Comparison of ENCODE assay signal across 8 mouse cellular contexts in the genomic region with DNA sequence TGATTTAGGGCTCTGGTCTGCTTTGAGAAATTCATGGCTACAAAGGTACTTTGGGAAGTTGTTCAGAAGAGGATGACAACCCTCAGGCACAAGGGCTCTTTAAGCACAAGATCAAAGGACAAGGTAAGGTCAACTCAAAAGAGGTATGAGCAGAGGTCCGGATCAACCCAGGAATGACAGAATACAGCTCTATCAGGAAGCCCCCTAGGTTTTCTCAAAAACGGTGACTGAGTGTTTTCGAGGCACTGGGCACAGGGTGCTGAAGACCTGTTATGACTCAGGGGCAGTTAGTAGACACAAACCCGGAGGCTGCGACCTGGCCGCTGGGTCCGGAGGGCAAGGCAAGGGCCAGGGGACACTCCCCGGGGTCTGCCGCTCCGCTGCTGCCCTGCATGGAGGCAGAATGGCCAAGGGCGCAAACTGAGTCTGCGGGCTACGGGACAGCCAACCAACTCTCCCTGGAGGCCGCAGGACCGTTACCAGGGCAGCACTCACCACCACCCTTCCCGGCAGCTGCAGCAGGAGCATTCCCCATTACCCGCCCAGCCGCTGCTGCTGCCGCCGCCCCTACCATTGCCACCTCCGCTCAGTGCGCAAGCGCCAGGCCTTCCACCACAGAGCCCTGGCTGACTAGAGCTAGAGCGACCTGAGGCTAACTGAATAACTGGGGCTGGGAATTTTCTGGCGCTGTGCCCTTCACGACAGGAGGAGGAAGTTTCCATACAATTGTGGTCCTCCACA. TPM values are rescaled to one million over a fixed set of nuclear protein-coding genes. Genes with fewer than 3 reads are reported as not detected.
DNase-seq lines count a peak whose midpoint lies in the region; ATAC-seq lines count a peak whose summit lies in the region.

No protein-coding gene starts in this region.

- whole genome bisulfite sequencing in hindbrain, embryonic 13.5 days: 8% methylated on average over 26 of the region's 26 CpGs

- H3K9ac ChIP-seq in hindbrain, embryonic 13.5 days: peak overlapping the region; percentile 87

- H3K36me3 ChIP-seq in hindbrain, embryonic 13.5 days: peaks cover 18% of the 10 kb centered on the region; the same call in 1 of the 2 replicates

- DNase-seq in ZHBTc4 (ENCODE audit: low read depth, low spot score): peak; percentile 91
- DNase-seq in cerebellum, postnatal 4 days (ENCODE audit: low spot score in 2 of 2): peak; percentile 44 to 77
- DNase-seq in frontal cortex, postnatal 36 days (ENCODE audit: low spot score in 2 of 2): peak; percentile 72 to 76
- peak; percentile 74 to 77 for DNase-seq in layer of hippocampus, postnatal 36 days
- DNase-seq in lung, postnatal 10 days: peak; percentile 89
- peak; percentile 84 for DNase-seq in right cerebral cortex, adult 18-20 months
- peak; percentile 17 for DNase-seq in urinary bladder, postnatal 10 days (ENCODE audit: low spot score)

- H3K4me1 ChIP-seq in hindbrain, embryonic 13.5 days (replicated peaks): peaks cover 15% of the 10 kb centered on the region

- H3K9me3 ChIP-seq in hindbrain, embryonic 13.5 days: no peaks in the 10 kb centered on the region

- peak; percentile 97 for ATAC-seq in hindbrain, embryonic 13.5 days (ENCODE audit: low FRiP score)

- peak overlapping the region; percentile 51 for H3K4me3 ChIP-seq in hindbrain, embryonic 13.5 days

- H3K27me3 ChIP-seq in hindbrain, embryonic 13.5 days: no peaks in the 10 kb centered on the region

- H3K27ac ChIP-seq in hindbrain, embryonic 13.5 days: peak overlapping the region; percentile 61; the same call in 1 of the 2 replicates

- peak overlapping the region; percentile 71 for H3K4me2 ChIP-seq in hindbrain, embryonic 13.5 days

RNA-seq across cellular contexts. Expression of a gene that starts 13.2 kb away (rescaled TPM):
- polyA plus RNA-seq in hindbrain, embryonic 13.5 days (2015; fragmentation: Nextera tagmentation; extraction: Ambion mirVana): 23.5 and 24.0 TPM in 2 replicates
- 10 to 100 TPM; 15.2 to 15.8 TPM for total RNA-seq in layer of hippocampus, postnatal 36 days (2021)

RNA-seq across cellular contexts. Expression of a gene that starts 13.4 kb away (rescaled TPM):
- polyA plus RNA-seq in hindbrain, embryonic 13.5 days (2015; fragmentation: Nextera tagmentation; extraction: Ambion mirVana): 98.9 and 101 TPM in 2 replicates
- total RNA-seq in layer of hippocampus, postnatal 36 days (2021): 10 to 100 TPM; 69.9 to 82.3 TPM

RNA-seq across cellular contexts. Expression of a gene that starts 32.9 kb away (rescaled TPM):
- not detected in 2 replicates for polyA plus RNA-seq in hindbrain, embryonic 13.5 days (2015; fragmentation: Nextera tagmentation; extraction: Ambion mirVana)
- total RNA-seq in layer of hippocampus, postnatal 36 days (2021): not detected

RNA-seq across cellular contexts. Expression of a gene that starts 46.8 kb away (rescaled TPM):
- polyA plus RNA-seq in hindbrain, embryonic 13.5 days (2015; fragmentation: Nextera tagmentation; extraction: Ambion mirVana): 0.23 TPM in 1 of 2 replicates, not detected in the other
- total RNA-seq in layer of hippocampus, postnatal 36 days (2021): not detected

Comparison
In these comparisons a context has a peak if more than half of its experiments do, and no peak if none do; other contexts are left out.
1. Peak in every context shown above with its lines: DNase-seq, ATAC-seq, H3K4me3 ChIP-seq and H3K27ac ChIP-seq.
2. DNase-seq: peak in every context shown above with its lines; median percentile 91 in ZHBTc4; 89 in lung, postnatal 10 days; 84 in right cerebral cortex, adult 18-20 months; 76 in layer of hippocampus, postnatal 36 days; 74 in frontal cortex, postnatal 36 days; 60 in cerebellum, postnatal 4 days; 17 in urinary bladder, postnatal 10 days.